Mouse (Mus musculus) spleen, postnatal 36 days (tissue): ENCODE results near the gene H13.
A peak's percentile ranks its signal among the peaks of the same experiment; 100 is the strongest.

ENCODE experiments used
- DNase-seq, 2 experiments: peaks; one replicate each; pipeline ENCODE4 v3.0.0; 2022; ENCODE audit warnings: low spot score in 2 of 2, mixed read lengths in 1 of 2

H13 gene

DNA sequence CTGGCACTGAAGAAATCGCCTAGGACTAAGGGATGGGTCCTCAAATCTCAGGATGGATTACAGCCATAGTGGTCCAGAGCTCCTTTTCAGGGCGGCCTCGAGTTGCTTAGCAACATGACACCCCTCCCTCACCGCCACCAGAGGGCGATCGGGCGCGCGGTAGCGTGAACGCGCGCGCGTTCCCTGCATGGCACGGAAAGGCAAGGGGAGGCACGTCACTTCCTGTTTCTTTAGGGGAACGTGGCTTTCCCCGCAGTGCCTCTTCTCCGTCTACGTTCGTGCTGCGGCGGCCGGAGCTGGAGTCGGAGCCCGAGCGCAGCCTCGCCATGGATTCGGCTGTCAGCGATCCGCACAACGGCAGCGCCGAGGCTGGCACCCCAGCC is at the start of gene H13:
Gene H13 (plus strand): TSS at position 206 of the 383 bp plus-strand sequence.
- peak; percentile 88 to 91 for DNase-seq

DNA sequence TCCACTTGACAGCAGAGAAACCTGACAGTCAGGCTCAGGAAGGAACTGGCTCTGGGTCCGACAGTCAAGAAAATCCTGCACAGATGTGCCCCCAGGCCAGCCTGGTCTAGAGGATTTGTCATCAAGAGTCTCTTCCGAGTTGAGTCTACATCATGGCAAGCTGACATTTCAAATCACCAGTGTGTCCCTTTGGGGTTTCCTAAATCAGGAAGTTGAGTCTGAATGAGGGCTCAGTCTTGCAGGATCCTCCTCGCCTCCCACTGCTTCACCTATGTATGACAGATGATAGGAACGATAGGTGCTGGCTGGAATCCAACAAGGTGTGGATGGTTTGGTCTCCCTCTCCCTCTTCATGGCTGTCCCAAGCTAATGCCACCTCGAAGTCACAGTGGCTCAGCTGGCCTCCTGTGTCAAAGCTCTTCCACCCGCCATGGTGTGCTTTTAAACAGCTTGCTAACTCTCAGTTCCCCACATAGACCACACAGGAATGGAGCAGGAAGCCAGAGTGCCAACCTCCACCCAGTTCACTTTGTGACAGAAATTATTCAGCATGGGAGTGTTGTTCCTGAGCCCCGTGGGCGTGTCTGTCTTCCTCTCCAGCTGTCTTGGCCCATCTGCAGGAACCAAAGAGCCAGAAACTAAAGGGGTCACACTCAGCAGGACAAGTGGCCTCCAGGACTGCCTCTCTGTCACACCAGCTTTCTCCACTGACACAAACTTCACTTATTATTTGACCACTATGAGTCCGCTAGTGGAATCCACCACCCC is 48.7 kb upstream of the H13 start:
- DNase-seq = peak in 1 of 2 experiments; percentile 7

DNA sequence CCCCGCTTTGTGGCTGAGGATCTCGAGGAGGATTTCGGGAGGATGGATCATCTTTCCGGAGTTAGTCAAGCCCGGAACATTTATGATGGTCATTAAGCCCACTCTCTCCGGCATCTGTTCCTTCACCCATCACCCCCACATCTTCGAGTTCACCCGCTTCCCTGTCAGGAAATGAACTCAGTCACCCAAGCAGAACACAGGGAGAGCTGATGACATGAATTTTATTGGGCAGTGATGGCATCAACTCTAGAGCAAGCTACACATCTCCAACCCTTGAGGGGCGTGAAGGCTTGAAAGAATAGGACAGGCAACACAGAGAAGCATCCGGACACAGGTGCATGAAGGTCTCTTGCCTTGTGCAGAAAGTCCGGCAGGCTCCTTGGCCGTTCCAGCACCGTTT is 47.1 kb upstream of the H13 start:
- DNase-seq = no peak

DNA sequence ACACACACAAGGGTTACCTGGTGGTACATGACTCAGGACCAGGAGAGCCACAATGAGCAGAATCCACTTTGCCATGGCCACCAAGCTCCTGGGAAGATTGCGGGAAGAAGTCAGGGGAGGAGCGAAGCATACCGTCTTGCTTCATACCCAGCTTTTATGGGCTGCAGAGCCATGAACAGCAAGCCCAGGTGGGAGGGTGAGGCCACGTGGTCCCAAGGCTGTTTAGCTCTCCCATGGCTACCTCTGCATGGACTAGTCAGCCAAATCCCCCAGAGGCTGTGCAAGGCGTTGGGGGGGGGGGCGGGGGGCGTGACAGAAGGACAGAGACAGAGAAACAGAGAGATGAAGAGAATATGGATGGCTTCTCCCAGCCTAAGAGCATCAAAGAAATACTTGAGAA is 46.3 kb upstream of the H13 start, which contains the start of gene Defb25:
Gene Defb25 (minus strand): TSS at position 101 of the 400 bp plus-strand sequence.
- no peak for DNase-seq

DNA sequence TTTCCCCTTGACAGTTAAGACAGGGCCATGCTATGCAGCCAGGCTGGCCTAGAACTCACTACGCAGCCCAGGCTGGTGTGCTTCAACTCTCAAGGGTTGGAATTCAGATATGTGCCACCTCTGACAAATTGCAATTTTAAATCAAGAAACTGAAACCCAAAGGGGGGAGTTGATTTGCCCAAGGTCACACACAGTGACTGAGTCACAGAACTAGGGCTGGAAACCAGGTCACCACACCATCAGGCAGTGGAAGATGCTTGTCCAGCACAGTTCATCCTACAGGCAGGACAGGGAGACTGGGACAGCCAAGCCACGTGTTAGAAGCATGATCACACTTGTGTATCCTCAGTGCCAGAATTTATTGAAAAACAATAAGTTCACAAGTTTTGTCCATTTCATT is 44.7 kb upstream of the H13 start:
- no peak for DNase-seq

DNA sequence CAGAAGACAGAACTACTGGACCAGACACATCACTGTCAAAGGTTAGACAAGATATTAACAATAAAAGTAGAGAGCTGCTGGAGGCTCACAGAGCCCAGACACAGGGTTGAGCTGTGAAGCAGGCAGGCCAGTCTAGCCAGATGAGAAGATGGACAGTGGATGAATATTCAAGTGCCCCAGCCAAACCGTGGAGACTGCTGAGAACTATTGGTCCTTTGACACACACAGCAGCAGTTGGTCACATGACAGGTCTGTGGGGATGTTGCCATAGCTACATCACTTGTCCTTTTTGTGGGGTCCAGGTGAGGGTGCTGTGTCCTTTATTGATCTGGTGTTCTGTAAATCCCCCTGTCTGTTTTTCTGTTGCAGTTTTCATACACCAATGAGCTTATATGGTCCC is 44.0 kb upstream of the H13 start:
- no peak for DNase-seq

DNA sequence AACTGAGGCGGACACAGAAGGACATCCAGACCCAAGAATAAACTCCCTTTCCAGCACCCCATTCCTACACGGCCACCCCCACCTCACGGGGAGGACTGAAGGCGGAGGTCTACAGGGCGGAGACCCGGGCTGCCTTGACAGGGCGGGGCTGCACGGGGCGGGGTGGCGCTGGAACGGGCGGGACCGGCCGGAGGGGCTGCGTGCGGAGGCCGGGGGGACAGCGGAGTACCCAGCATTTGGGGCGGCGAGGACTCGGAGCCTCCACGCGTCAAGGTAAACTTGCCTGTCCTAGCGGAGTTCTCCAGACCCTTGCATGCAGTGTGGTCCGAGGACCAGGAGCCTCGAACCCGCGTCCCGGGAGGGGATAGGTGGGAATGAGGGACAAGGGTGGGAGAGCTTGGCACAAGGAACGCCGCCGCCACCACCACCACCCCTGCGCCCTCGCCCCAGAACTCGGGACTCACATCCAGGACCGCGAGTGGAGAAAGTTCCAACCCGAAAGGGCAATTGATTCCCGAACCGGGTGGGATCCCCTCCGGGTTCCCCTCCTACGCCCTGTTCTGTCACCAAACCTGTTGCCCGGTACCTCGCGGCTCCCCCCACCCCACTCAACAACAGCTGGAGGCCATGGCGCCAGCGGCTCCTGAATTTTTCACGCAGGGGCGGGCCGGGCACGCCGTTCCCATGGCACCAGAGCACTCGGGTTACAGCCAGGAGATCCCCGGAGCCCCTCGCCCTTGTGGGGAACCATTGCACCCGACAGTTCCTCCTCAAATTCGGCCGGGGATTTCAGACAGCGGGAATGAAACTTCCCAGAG is 42.3 kb upstream of the H13 start, which contains the start of gene Rem1:
Gene Rem1 (plus strand): TSS at position 178 of the 818 bp plus-strand sequence.
- no peak for DNase-seq

DNA sequence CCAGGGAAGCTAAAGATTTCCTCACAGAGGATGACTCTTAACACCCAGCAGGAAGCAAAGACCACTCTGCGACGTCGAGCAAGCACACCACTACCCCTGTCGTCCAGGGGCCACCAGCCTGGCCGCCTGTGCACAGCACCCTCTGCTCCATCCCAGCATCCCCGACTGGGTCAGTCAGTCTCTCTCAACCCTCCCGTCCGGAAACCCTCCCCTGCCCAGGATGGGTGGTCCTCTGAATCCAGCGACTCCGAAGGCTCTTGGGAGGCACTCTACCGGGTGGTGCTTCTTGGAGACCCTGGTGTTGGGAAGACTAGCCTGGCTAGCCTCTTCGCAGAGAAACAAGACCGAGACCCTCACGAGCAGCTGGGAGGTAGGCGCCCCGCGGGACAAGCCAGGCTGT is 41.2 kb upstream of the H13 start:
- no peak for DNase-seq

DNA sequence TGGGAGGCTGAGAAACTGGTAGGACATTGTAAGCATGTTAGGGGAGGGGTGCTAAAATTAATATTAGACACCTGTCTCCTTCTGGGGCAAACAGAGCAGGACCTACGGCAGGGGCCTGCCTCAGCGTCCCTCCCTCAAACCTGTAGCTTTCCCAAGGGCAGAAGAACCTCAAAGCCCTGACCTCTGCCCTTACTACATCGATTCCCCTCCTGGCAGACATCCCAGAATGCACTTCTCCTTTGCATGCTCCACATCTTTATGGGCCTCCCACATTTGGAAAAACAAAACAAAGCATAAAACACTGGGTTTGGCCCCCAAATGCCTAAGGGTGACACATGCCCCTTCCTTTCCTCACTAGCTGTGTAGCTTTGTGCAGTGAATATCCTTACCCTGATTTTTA is 40.0 kb upstream of the H13 start:
- no peak for DNase-seq

DNA sequence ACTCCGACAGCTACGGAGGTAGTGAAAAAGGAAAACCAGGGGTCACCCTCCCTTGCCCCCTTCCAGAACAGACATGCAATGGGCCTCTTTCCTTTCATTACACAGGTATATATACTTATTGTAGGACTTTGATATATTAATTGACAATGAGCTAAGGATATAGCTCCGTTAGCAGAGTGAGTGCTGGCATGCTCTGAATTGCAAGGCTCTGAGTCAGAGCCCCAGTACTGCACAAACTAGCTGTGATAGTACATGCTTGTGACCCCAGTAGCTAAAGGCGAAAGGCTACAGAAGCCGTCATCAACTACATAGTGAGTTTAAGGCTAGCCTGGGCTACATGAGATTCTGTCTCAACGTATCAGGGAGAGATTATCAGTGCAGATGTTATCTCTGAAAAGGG is 39.4 kb upstream of the H13 start:
- DNase-seq = no peak

DNA sequence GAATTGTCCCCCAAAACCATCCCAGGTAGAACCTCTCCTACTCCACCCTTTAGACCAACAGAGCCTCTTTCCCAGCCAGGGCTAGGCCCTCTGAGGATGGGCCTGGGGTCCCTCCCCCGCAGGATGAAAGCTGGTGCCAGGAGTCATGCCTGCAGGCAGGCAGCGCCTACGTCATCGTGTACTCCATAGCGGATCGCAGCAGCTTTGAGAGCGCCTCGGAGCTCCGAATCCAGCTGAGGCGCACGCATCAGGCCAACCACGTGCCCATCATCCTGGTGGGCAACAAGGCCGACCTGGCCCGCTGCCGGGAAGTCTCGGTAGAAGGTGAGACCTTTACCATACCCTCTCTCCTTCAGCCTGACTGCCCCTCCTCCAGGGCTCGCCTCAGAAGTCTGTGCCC is 35.9 kb upstream of the H13 start:
- DNase-seq = no peak

DNA sequence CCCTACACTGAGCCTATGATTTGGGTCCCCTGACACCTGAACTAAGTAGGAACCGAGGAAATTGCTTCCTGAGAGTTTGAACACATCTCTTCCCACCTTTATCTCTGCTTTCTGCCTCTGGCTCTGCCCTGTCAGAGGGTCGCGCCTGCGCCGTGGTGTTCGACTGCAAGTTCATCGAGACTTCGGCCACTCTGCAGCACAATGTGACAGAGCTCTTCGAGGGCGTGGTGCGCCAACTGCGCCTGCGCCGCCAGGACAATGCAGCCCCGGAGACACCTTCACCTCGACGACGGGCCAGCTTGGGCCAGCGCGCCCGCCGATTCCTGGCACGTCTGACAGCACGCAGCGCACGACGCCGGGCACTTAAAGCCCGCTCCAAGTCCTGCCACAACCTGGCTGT is 35.0 kb upstream of the H13 start:
- no peak for DNase-seq

DNA sequence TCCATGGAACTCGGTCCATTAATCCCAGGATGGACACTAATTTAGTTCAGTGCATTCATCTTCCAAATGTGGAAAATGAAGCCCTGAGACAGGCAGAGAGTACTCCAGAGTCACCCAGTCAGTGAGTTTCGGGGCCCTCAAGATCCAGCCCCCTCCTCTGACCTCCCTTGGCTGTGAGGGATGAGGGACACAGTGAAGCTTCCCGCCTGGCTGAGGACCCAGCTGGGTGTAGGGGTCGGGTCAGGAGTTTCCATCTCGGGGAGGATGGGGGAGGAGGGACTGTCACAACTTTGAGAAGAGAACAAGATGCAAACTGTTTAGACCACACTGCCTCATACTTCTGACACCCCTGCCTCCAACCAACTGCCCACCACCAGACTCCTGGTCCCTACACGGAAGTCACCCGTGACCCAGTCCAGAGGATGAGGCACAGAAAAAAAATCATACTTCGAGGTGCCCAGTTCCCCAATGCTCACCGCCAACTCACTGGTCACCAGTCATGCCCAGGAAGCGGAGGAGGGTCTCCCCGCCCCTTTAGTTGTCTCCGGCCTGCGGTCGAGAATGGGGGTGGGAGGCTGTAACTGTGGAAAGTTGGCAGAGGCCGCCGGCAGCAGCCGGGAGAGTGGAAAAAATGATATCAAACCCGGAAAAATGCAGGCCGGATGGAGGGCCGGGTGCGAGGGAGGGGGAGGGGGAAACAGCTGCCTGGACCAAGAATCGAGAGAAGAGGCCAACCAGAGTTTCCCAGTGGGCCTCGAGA is 32.8 kb upstream of the H13 start:
- DNase-seq = peak; percentile 11 to 27

DNA sequence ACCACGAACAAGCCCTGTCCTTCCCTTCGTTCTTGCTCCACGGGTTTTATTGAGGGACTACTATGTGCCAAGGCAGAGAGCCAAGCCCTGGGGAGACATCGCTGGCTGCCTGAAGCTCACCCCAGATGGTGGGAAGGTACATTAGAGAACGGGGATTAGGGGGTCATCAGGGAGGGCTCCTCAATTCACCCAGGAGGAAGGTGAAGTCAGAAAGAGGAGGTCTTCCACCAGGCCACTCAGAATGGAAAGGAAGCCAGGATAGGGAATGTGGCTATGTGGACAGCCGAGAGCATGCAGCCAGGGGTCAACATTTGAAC is 32.3 kb upstream of the H13 start:
- no peak for DNase-seq

DNA sequence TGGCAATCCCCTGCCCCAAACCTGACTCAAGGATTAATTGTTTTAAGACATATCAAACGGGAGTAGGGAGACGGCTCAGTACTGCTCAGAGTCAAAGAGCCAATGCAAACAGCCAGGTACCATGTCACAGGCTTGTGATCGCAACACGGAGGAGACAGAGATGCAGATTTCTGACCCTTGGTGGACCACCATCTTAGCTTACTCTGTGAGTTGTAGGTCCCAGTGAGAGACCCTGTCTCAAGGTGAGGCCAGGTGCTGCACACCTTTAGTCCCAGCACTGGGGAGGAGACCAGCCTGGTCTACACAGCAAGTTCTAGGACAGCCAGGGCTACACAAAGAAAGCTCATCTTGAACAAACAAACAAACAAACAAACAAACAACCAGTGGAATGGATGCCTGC is 31.9 kb upstream of the H13 start:
- no peak for DNase-seq

DNA sequence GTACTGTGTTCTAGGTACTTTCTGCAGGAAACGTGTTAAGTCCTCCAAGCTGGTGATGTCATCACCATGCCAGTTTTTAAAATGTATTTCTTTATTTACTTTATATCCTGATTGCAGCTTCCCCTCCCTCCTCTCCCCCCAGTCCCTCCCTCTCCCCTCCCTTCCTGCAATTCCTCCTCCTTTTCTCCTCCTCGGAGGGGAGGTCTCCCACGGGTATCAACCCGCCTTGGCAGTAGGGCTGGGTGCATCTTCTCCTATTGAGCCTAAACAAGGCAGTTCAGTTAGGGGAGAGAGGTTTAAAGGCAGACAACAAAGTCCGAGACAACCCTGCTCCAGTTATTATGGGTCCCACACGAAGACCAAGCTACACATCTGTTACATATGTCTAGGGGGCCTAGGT is 30.4 kb upstream of the H13 start:
- DNase-seq = no peak

DNA sequence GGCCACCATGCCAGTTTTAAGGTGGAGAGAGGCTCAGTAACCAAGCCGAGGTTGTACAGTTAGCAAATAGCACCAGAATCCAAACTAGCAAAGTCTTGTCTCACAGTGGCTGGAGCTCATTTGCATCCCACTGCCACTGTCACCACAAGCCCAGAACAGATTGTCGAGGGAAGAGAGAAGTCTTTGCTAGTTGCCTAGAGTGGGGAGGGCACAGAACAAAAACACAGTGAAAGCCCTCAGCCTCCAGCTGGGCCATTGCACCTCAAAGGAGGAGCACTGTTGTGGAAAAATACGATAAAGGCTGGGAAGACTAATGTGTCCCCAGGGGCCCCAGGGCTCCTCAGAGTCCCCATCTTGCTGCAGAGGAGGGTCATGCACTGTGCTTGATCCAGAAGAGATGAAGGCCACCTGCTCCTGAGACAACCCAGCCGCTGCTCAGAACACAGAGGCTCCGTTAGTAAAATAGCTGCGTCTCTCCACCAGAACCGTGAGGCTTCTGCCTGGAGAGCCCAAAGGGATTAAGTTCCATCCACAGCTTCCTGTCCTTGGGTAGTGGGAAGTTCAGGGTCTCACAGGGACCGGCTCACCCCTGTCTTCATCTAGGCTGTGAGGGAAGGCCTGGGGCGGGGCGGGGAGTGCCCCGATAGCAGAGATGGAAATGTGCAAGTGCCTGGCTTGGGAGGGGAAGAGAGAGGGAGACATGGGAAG is 29.7 kb upstream of the H13 start:
- no peak for DNase-seq

DNA sequence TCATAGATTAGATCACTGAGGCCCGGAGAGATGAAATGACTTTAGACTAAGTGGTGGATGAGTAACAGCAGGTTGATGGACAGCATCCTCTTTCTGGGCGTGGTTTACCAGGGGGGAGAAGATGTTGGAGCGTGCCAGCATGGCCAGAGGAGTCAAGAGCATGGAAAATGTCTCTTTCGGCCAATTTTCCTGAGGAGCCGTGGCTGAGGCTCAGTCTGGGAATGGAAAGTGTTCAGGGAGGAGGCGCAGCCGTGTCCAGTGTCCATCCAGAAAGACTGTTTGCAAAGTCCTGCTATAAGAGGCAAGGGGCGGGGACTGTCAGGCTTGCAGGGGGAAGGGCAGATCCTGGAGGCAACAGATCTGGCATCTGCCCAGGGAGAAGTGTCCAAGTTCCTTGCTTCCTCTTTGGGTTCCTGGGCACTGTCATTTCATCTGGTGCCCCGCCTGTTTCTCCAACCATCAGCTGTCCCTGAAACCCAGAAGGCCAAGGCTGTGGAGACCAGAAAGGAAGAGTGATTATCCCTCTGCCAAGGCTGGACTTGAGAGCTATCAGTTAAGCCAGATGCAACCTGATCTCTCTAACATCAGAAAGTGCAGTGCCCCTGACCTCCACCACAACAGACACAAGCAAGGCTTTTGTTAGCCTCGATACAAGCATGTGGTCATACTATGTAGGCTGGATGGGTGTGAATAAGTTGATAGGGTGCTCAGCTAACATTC is 16.2 kb upstream of the H13 start:
- DNase-seq = peak; percentile 34 to 47

DNA sequence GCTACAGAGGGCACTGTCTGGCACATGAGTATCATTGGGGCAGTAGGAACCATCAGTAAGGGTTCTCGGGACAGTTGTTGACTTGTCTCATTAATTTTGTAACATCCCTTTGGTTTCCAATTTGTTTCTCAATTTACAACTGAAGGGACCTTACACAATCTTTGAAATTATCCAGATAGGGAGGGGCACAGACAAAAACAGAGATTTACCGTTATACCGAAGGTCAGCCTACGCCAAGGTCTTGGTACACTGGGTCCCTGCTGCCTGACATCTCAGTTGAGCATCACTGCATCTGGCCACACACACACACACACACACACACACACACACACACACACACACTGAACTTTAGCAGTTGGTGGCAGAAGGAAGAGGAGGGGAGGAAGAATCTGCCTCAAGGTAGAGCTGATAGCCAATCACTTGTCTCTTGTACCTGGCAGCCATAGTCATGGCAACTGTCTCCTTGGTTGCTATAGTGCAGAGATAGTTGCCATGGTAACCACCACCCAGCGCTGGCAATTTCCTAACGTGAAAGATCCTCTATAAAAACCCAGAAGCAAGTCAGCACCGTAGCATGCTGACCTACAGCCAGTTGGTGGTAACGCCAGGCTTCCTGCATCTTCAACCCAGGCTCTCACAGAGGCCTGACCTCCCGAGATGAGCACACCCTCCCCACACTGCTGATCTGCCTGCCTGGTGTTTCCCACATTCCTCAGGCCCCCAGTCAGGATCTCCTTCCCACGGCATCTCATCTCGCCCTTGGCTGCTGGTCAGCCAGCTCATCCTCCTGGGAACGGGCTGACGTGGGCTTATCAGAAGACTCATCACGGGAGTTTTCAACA is 15.2 kb upstream of the H13 start:
- DNase-seq = no peak

DNA sequence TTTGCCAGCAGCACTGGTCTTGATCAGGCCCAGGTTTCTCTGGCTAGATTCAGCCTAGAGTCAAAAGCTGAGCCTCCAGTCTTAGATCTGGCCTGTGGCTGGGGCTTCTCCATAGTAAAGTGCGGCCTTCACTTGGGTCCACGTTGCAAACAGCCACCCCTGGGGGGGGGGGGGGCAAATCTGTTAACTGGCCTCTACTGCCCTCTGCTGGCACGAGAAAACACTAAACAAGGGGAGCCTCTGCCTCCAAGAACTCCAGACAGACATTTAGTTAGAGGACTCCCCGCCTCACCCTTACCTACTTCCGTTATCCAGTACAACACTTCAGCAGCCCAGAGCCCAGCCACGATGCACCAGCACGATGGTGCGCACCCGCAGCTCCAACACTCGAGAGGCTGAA is 11.9 kb upstream of the H13 start:
- no peak for DNase-seq
